Mouse (Mus musculus) gastrocnemius, adult 8-10 months (tissue): ENCODE measurements around the gene Csrnp3. TPM values are rescaled to one million over a fixed set of nuclear protein-coding genes. Genes with fewer than 3 reads are reported as not detected.
"Not testable (repeated sequence)": the region's sequence is repeated elsewhere in the genome, so short reads cannot be mapped to it uniquely, and the experiment has no call there.

Experiments used
- DNase-seq, 2 experiments: peaks; one replicate each; pipeline ENCODE4 v3.0.0; 2022; ENCODE audit warnings: low spot score in 2 of 2
- total RNA-seq, 4 experiments: library from RNA; stranded (reverse); gene quantifications; 2 replicates each; pipeline ENCODE4 v1.2.4; 2022

Gene Csrnp3
- under 1 TPM; 0.02 to 0.21 (median 0.07) TPM for total RNA-seq

DNA sequence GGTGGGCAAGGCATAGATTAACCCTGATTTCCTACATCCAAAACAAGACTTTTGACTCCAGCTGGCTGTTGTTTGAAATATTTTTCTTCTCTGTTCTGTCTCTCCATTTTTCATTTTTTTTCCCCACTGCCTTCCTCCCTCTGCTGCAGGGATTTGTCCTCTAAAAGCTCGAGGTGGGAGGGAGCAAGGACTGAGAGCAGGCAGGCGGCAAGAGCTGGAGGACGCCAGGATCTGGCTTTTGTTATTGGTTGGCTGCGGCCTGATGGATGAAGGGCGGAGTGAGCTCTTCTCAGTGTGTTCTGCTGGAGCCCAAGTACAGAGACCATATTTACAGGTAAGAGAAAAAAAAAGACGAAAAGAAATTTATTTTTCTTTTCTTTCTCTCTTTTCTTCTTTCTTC is at the start of gene Csrnp3:
TSS of gene Csrnp3 (plus strand) at position 217 of the 400 bp plus-strand sequence.
- no peak for DNase-seq

- DNase-seq = no peak
Measured at GRCm38 (mm10) chr2:65801054-65801709, 44.4 kb upstream of the Csrnp3 start.

DNA sequence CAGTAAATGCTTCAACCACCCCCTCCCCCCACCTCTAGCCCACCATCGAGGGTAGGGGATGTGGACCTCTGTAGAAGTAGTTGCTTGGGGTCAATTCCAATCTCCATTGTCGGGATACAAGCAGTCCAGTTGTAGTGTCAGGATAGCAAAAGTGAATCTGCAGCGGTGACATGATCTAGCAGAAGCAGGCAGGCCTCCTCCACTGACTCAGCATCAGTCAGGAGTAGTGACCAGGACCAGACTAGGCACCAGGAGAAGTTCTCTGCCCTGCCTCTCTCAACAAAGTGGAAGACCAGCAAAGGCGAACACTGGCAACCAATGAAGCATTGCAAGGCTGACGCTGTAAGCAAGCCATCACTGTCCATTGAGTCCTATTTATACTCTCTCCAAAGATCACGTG is 39.0 kb upstream of the Csrnp3 start:
- DNase-seq = no peak

DNA sequence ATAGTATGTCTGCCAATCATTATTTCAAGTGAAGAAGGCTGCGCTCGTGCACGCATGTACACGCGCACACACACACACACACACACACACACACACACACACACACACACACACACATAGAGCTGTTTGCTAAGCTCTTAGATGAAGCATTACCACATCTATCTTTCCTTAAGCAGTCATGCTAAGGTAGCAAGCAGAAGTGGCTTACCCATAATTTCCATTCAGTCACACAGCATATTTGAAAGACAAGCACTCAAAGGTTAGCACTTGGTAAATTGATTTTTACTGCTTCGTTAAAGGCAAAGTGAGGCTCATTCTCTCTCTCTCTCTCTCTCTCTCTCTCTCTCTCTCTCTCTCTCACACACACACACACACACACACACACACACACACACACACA is 34.4 kb upstream of the Csrnp3 start:
- not testable (repeated sequence) for DNase-seq

- DNase-seq = peak in 1 of 2 experiments; percentile 7
Measured at GRCm38 (mm10) chr2:65818080-65818796, 27.3 kb upstream of the Csrnp3 start.

GRCm38 (mm10) chr2:65820114-65820769 is 25.3 kb upstream of the Csrnp3 start:
- DNase-seq = no peak

- no peak for DNase-seq
Measured at GRCm38 (mm10) chr2:65826314-65826713, 19.3 kb upstream of the Csrnp3 start.

DNA sequence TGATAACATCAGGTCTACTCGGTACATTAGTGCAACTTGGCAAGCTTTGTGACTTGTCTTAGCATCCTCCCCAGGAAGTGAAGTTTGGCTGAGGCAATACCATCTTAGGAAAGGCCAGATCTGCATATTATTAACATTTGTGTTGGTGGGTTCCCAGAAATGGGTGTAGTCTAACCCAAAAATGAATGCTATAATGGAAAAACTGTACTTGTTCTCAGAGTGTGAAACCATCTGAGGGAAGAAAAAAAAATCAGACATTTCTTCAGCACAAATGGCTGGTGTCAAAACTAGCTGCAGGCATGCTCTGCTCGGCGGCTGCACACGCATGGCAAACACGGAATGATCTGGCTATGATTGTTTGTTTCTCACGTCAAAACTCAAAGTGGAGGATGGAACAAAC is 18.8 kb upstream of the Csrnp3 start:
- no peak for DNase-seq

DNA sequence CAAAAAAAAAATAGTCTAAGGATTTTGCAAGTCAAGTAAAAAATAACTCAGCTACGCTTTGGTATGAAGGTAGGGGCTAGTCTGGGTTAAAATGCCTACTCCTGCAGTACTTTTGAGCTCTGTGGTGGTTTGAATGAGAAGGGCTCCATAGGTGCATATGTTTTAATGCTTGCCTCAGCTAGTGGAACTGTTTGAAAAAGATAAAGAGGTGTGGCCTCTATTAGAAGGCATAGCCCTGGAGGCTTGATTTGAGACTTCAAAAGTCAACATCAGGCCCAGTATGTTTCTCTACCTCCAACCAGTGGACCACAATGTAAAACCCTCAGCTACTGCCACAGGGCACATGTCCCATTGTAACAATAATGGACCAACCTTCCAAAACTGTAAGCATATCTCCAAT is 16.9 kb upstream of the Csrnp3 start:
- no peak for DNase-seq

- no peak for DNase-seq
Measured at GRCm38 (mm10) chr2:65832738-65833395, 12.7 kb upstream of the Csrnp3 start.

DNA sequence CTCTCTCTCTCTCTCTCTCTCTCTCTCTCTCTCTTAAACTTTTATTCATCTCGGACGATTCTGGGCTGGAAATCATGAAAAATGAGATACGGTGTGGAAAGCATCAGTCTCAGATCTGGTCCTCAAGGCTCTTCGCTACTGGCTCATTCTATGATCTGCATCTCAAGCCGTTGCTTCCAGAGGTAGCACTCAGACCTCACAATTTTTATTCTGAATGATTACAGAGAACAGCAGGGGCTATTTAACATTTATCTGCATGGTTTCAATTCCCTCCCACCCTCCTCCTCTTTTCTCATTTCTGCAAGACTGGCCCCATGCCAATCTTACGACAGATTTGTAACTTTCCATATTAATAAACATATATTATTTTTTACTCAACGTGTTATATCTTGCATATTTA is 12.1 kb upstream of the Csrnp3 start:
- no peak for DNase-seq

GRCm38 (mm10) chr2:65841606-65842005 is 4.0 kb upstream of the Csrnp3 start:
- DNase-seq = no peak

DNA sequence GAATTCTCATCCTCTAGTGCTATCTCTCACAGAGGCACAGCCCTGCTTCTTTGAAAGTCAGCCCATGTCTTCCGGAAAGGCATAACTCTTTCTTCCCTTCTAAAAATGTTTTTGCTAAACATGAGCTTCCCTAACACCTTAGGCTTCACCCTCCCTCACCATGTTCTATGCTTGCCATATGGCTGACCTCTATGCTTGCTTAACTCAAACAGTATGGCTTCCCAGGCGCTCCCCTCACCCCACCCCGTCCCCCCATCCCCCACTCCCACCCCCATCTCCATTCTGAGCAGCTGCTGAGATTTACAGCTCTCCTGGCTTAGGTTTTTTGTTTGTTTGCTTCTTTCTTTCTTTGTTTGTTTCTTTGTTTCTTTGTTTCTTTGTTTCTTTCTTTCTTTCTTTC is 3.2 kb upstream of the Csrnp3 start:
- no peak for DNase-seq

DNA sequence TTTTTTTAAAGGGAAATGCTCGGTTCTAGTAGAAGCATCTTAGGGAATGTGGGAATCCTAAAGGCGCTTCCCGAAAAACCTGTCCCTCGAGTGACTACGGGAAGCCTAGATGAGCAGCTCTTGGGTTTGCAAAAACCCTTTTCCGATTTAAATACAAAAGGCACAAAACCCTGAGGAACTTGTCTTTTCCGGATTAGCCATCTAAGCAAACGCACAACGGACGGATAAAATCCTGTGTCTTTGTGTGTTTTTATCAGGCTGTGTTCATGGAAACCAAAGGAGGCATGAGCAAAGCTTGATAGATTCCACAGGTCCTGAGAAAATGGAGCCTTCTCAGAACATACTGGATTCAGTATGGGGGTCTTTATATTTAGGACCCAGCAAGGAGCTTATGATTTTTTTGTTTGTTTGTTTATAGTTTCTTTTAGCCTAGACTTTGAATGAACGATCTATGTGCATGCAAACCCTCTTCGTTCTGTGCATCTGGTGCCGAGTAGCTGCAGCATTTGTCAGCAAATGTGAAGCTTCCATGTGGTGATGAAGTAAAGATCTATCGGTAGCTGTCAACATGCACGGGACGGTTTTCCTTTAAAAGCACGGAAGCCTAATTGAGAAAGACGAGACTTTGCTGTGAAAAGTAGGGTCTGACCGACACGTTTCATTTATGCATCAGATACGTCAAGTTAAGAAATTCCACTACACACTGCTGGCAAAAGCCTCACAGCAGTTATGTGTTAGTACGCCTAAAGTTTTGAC is 611 bp downstream of the Csrnp3 start:
- no peak for DNase-seq

DNA sequence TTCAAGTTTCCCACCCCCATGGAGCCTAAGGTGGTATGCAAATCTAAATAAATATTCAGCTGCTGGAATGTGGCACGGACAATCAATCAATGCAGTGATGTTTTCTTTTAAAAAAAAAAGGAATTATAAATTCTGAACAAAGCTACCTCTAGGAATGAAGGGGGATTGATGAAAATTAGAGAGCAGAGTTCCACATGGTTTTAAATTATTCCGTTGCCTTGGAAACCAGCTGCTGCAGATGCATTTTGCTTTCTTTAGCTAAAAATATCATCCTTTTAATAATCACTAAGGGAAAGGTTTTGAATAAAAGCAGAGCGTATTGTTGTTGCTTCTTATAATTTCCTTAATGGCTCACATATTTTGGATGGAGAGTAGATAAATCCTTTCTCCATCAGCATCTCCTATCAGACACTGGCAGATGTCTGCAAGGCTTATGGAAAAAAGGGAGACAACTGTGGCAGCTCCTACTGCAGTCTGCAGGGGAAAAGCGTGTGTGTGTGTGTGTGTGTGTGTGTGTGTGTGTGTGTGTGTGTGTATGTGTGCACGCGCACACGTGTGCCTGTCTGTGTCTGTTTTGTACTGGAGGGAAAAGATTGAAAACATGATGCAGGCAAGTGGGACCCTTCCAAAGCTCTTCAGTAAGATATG is 2.0 kb downstream of the Csrnp3 start:
- no peak for DNase-seq

GRCm38 (mm10) chr2:65848706-65849105 is 3.1 kb downstream of the Csrnp3 start:
- no peak for DNase-seq

- not testable (repeated sequence) for DNase-seq
Measured at GRCm38 (mm10) chr2:65850282-65850681, 4.7 kb downstream of the Csrnp3 start.

DNA sequence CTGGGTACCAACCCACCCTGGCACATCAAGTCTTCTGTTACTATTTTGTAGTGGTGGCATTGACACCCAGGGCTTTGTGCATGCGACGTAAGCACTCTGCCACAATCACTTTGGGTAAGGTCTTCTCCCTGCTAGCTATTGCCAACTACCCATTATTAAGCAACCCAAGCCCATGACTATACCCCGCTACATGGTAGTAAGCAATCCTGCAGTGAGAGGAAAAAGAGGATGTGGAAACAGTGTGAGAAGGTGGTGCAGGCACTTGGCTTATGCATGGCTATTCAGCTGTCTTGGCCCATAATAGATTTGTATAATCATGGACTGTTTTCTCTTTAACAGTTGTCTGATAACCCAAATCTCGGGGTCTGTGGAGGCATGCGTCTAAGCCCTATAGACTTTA is 11.2 kb downstream of the Csrnp3 start:
- no peak for DNase-seq

DNA sequence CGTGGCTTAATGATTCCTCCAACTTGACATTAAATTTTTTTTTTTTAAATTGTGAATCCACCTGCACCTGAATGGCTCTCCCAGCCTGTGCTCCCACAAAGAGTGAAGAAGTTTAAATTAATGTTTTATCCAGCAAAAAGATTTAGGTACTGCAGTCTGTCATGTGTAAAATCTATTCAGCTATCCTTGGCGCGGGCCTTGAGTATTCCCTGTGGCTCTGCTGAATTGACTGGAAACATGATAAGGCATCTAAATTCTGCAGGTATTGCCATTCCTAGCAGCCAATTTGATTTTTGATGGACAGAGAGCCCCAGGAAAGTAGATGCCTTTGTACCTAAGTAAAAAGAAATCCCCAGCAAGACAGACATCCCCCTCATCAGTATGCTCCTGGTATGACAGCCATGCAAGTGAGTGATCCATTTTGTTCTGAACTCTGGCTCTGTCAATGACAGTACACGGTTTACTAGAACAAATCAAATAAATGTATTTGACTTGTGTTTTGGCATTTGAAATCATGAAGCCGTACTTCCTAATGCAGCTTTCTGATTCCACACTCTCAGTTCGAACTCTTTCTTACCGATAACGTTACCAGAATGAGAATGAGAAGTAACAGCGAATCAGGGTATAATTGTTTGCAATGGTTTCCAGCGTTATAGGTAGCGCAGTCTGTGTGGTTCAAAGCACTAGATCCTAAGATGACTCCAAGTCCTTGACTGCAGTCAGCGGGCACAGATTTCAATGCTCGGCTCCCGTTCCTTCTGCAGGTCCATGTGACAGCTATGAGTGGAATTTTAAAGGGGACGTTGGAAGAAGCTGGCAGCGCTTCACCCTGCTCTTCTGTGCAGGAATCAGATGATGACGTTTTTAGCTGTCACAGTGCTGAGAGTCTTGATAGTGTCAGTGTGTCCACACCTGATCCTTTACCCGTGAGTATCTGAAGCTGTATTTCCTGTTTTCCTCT is 14.5 kb downstream of the Csrnp3 start:
- no peak for DNase-seq
